Mouse (Mus musculus): ENCODE results near the gene Ttc23l. TPM values are rescaled to one million over a fixed set of nuclear protein-coding genes. Genes with fewer than 3 reads are reported as not detected.

Ttc23l gene
- polyA plus RNA-seq (2012; rRNA removed), result not detected in 2 replicates

GRCm38 (mm10) chr15:10558465-10558864, at the start of gene Ttc23l:
Gene Ttc23l (minus strand): TSS chr15:10558668.

DNA sequence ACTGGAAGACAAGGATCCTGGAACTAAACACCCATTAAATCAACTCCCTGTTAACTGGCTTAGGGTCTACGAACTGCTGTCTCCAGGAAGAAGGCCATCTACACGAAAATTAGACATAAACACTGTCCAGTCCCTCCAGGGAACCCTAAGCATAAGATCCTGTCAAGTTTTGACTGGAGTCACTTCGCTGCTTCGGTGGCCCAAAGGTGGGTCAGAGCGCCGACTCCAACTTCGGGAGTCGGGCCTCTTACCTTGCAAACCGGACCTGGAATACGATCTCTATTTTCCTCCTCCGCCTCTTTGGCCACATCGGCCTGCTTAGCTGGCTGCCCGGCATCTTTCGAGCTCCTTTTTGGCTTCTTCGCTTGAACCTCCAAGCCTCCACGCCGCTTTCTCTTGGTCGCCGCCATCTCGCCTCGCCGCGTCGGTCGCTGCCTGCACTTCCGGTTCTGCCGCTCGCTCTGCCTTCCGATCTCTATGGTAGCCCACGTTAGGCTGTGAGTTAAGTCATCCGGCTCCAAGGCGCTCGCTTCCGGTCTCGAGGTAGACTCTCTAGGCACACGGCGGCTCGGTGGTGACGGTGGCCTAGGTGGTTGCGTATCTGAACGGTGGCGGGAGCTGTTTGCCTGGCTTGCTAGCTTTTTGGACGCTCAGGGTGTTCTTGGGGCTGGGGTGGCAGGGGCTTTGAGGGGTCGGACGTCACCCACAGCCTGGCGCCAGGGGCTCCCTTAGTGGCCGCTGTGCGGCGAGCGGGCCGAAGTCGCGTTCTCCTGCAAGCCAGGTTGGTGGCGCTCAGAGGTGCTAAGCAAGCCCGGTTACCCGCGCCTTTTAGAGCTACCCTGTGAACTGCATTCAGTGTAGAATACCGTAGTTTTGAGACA, 72.7 kb downstream of the Ttc23l start, which contains the start of the genes Brix1 and Rad1:
Gene Brix1, minus strand, starts transcription at position 464 of the 881 bp plus-strand sequence.
Gene Rad1, plus strand, starts transcription at position 535 of the 881 bp plus-strand sequence.

DNA sequence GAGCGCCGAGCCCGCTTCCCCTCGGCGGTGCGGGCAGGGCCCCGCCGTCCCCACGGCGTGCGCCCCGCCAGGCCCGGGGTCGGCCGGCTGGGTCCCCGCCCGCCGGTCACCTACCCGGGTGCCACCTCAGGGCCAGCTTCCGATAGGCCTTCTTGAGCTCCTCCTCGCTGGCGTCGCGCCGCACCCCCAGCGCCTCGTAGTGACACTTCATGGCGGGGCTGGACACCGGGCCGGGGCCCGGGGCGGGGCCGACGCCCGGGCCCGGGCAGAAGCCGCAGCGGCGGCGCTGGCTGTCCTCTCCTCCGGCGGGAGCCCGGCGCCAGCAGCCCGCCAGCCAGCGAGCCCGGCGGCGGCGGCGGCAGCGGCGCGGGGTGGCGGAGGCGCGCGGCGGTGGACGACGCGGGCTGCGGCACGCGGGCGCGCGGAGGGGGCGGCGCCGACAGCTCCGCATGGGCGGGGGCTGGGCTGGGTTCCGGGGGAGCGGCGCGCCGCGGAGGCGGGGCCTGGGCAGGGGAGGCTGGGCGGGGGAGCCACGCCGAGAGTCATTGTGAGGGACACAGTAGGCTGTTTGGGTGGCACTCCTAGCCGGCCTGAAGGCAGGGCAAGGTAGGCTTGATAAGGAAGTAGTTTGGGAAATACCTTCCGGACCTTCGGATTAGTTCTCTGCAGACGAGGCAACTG, 88.2 kb downstream of the Ttc23l start, which contains the start of gene Dnajc21:
Gene Dnajc21, minus strand, starts transcription at position 366 of the 681 bp plus-strand sequence.

Other genes starting within 250 kb of the Ttc23l start
- gene Gm21973, start 233.3 kb downstream of the Ttc23l start, polyA plus RNA-seq (2012; rRNA removed), result 0.30 and 0.34 TPM in 2 replicates
- 31.3 and 33.9 TPM in 2 replicates for gene Agxt2, start 200.1 kb downstream of the Ttc23l start, polyA plus RNA-seq (2012; rRNA removed)
- 5.3 and 6.0 TPM in 2 replicates for gene Dnajc21, start 88.2 kb downstream of the Ttc23l start, polyA plus RNA-seq (2012; rRNA removed)
- 12.2 and 13.1 TPM in 2 replicates for gene Brix1, start 72.7 kb downstream of the Ttc23l start, polyA plus RNA-seq (2012; rRNA removed)
- 9.6 and 10.5 TPM in 2 replicates for gene Rad1, start 72.7 kb downstream of the Ttc23l start, polyA plus RNA-seq (2012; rRNA removed)
- gene Rai14, start 156.0 kb upstream of the Ttc23l start, polyA plus RNA-seq (2012; rRNA removed), result 4.1 and 4.9 TPM in 2 replicates